Mouse (Mus musculus) c-Kit-positive CD71-positive TER-119-negative erythroid progenitor cells, embryonic 14.5 days (primary cell): ENCODE data around the gene Mrpl54.

Experiments used
- DNase-seq: peaks from one replicate; pipeline ENCODE4 v3.0.0-alpha.2; 2013; ENCODE audit warnings: low read depth

Mrpl54 gene

GRCm38 (mm10) chr10:81293334-81294030 is 26.7 kb upstream of the Mrpl54 start:
- DNase-seq, result peak; percentile 48

- peak; percentile 100 for DNase-seq
These were observed 26.0 kb upstream of the Mrpl54 start, which contains the start of gene Pip5k1c for GRCm38 (mm10) chr10:81292554-81293333. TSS of gene Pip5k1c (plus strand) at chr10:81292963.

- DNase-seq, result no peak
These were observed 24.9 kb upstream of the Mrpl54 start, which contains the start of gene Tjp3 for GRCm38 (mm10) chr10:81291511-81292104. TSS of gene Tjp3 (minus strand) at chr10:81291581.

- no peak for DNase-seq
These were observed 24.1 kb upstream of the Mrpl54 start for GRCm38 (mm10) chr10:81290698-81291460.

- DNase-seq, result no peak
These were observed 23.1 kb upstream of the Mrpl54 start for GRCm38 (mm10) chr10:81289811-81290210.

- peak; percentile 47 for DNase-seq
These were observed 22.5 kb upstream of the Mrpl54 start for GRCm38 (mm10) chr10:81289278-81289677.

- DNase-seq, result peak; percentile 43
These were observed 21.9 kb upstream of the Mrpl54 start for GRCm38 (mm10) chr10:81288601-81289000.

GRCm38 (mm10) chr10:81287513-81288157 is 20.9 kb upstream of the Mrpl54 start:
- DNase-seq, result peak; percentile 76

GRCm38 (mm10) chr10:81286586-81286985 is 19.9 kb upstream of the Mrpl54 start:
- no peak for DNase-seq

GRCm38 (mm10) chr10:81285694-81286450 is 19.1 kb upstream of the Mrpl54 start:
- peak; percentile 88 for DNase-seq

GRCm38 (mm10) chr10:81284719-81285118 is 18.0 kb upstream of the Mrpl54 start:
- no peak for DNase-seq

GRCm38 (mm10) chr10:81284189-81284588 is 17.5 kb upstream of the Mrpl54 start:
- no peak for DNase-seq

- no peak for DNase-seq
These were observed 12.8 kb upstream of the Mrpl54 start for GRCm38 (mm10) chr10:81279496-81279895.

- no peak for DNase-seq
These were observed 10.9 kb upstream of the Mrpl54 start for GRCm38 (mm10) chr10:81277676-81278075.

GRCm38 (mm10) chr10:81273842-81274241 is 7.1 kb upstream of the Mrpl54 start:
- no peak for DNase-seq

GRCm38 (mm10) chr10:81272356-81272755 is 5.6 kb upstream of the Mrpl54 start:
- no peak for DNase-seq

- no peak for DNase-seq
These were observed 2.1 kb upstream of the Mrpl54 start for GRCm38 (mm10) chr10:81268643-81269412.

GRCm38 (mm10) chr10:81268056-81268455 is 1.3 kb upstream of the Mrpl54 start:
- DNase-seq, result peak; percentile 71

GRCm38 (mm10) chr10:81265540-81265939 is 1.2 kb downstream of the Mrpl54 start:
- DNase-seq, result no peak

- no peak for DNase-seq
These were observed 5.7 kb downstream of the Mrpl54 start for GRCm38 (mm10) chr10:81261025-81261424.
